Mouse (Mus musculus): ENCODE data around the gene Ptprs. TPM values are rescaled to one million over a fixed set of nuclear protein-coding genes. Genes with fewer than 3 reads are reported as not detected.
A peak's percentile ranks its signal among the peaks of the same experiment; 100 is the strongest.

Ptprs gene
- polyA plus RNA-seq, 1 experiment: 478 TPM

GRCm38 (mm10) chr17:56413113-56413512, 63.2 kb downstream of the Ptprs start:
- peak; percentile 85 to 88 for DNase-seq
- WGBS: 11% methylated on average over 13 of the region's 13 CpGs
- Histone ChIP-seq H3K27me3 (ENCODE audit: control insufficient read depth, insufficient read depth, low read length) (no peaks in the 10 kb centered on the region), H3K4me3 (replicated peaks; ENCODE audit: insufficient read depth, low read depth, low read length) (no peak overlapping the region), H3K27ac (ENCODE audit: insufficient read depth, low read length) (peak overlapping the region; percentile 58), H3K4me1 (ENCODE audit: control insufficient read depth, insufficient read depth, low read length) (peaks cover 26% of the 10 kb centered on the region)
- TF ChIP-seq CTCF (IDR thresholded peaks at IDR 0.05; ENCODE audit: borderline replicate concordance, insufficient read depth, low read depth, low read length) (no peak), POLR2A (IDR thresholded peaks at IDR 0.05; ENCODE audit: borderline replicate concordance, insufficient read depth, low read length) (no peak)

GRCm38 (mm10) chr17:56411437-56411836, 64.8 kb downstream of the Ptprs start:
- Histone ChIP-seq H3K27ac (ENCODE audit: insufficient read depth, low read length) (no peak overlapping the region), H3K4me1 (ENCODE audit: control insufficient read depth, insufficient read depth, low read length) (peaks cover 33% of the 10 kb centered on the region), H3K4me3 (replicated peaks; ENCODE audit: insufficient read depth, low read depth, low read length) (no peak overlapping the region), H3K27me3 (ENCODE audit: control insufficient read depth, insufficient read depth, low read length) (no peaks in the 10 kb centered on the region)
- WGBS: 97% methylated on average over 7 of the region's 7 CpGs
- no peak for DNase-seq
- no peak for TF ChIP-seq CTCF (IDR thresholded peaks at IDR 0.05; ENCODE audit: borderline replicate concordance, insufficient read depth, low read depth, low read length)
- no peak for TF ChIP-seq POLR2A (IDR thresholded peaks at IDR 0.05; ENCODE audit: borderline replicate concordance, insufficient read depth, low read length)

- TF ChIP-seq POLR2A (IDR thresholded peaks at IDR 0.05; ENCODE audit: borderline replicate concordance, insufficient read depth, low read length) (no peak), CTCF (IDR thresholded peaks at IDR 0.05; ENCODE audit: borderline replicate concordance, insufficient read depth, low read depth, low read length) (no peak)
- H3K27ac ChIP-seq (ENCODE audit: insufficient read depth, low read length): no peak overlapping the region
- 59% methylated on average over 8 of the region's 8 CpGs for WGBS
- no peak for DNase-seq
- no peaks in the 10 kb centered on the region for H3K27me3 ChIP-seq (ENCODE audit: control insufficient read depth, insufficient read depth, low read length)
- H3K4me3 ChIP-seq (replicated peaks; ENCODE audit: insufficient read depth, low read depth, low read length): no peak overlapping the region
- H3K4me1 ChIP-seq (ENCODE audit: control insufficient read depth, insufficient read depth, low read length): peaks cover 33% of the 10 kb centered on the region
Observed at GRCm38 (mm10) chr17:56409759-56410158, 66.5 kb downstream of the Ptprs start.

GRCm38 (mm10) chr17:56408965-56409625, 67.2 kb downstream of the Ptprs start:
- peak in 1 of 2 experiments; percentile 54 for DNase-seq
- Histone ChIP-seq H3K27ac (ENCODE audit: insufficient read depth, low read length) (no peak overlapping the region), H3K27me3 (ENCODE audit: control insufficient read depth, insufficient read depth, low read length) (no peaks in the 10 kb centered on the region), H3K4me1 (ENCODE audit: control insufficient read depth, insufficient read depth, low read length) (peaks cover 27% of the 10 kb centered on the region), H3K4me3 (replicated peaks; ENCODE audit: insufficient read depth, low read depth, low read length) (no peak overlapping the region)
- 26% methylated on average over 13 of the region's 13 CpGs for WGBS
- no peak for TF ChIP-seq POLR2A (IDR thresholded peaks at IDR 0.05; ENCODE audit: borderline replicate concordance, insufficient read depth, low read length)

DNA sequence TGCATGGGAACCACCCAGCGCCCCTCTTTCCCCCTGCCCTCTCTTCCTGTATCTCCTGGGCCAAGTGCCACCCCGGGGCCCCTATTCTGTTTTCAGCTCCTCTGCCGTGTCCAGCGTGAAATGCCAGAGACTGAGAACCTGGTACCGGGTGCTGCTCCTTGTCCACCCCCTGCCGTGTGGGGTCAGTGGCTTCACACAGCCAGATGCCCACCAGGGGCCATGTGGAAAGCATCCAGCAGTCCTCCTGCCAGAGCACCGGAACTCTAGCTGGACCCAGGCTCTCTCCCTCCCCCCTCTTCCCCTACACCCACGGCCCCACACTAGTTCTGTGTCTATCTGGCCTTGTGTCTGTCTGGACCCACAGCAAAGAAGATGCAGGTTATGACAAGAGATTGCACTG, 68.9 kb downstream of the Ptprs start:
- TF ChIP-seq CTCF (IDR thresholded peaks at IDR 0.05; ENCODE audit: borderline replicate concordance, insufficient read depth, low read depth, low read length) (no peak), POLR2A (IDR thresholded peaks at IDR 0.05; ENCODE audit: borderline replicate concordance, insufficient read depth, low read length) (no peak)
- DNase-seq: no peak
- H3K4me1 ChIP-seq (ENCODE audit: control insufficient read depth, insufficient read depth, low read length): peaks cover 19% of the 10 kb centered on the region
- no peaks in the 10 kb centered on the region for H3K27me3 ChIP-seq (ENCODE audit: control insufficient read depth, insufficient read depth, low read length)
- 30% methylated on average over 8 of the region's 8 CpGs for WGBS
- no peak overlapping the region for H3K27ac ChIP-seq (ENCODE audit: insufficient read depth, low read length)
- no peak overlapping the region for H3K4me3 ChIP-seq (replicated peaks; ENCODE audit: insufficient read depth, low read depth, low read length)

GRCm38 (mm10) chr17:56406878-56407277, 69.4 kb downstream of the Ptprs start:
- Histone ChIP-seq H3K27me3 (ENCODE audit: control insufficient read depth, insufficient read depth, low read length) (no peaks in the 10 kb centered on the region), H3K4me1 (ENCODE audit: control insufficient read depth, insufficient read depth, low read length) (peaks cover 22% of the 10 kb centered on the region), H3K4me3 (replicated peaks; ENCODE audit: insufficient read depth, low read depth, low read length) (no peak overlapping the region), H3K27ac (ENCODE audit: insufficient read depth, low read length) (no peak overlapping the region)
- 64% methylated on average over 4 of the region's 4 CpGs for WGBS
- no peak for DNase-seq
- TF ChIP-seq CTCF (IDR thresholded peaks at IDR 0.05; ENCODE audit: borderline replicate concordance, insufficient read depth, low read depth, low read length) (no peak), POLR2A (IDR thresholded peaks at IDR 0.05; ENCODE audit: borderline replicate concordance, insufficient read depth, low read length) (no peak)

DNA sequence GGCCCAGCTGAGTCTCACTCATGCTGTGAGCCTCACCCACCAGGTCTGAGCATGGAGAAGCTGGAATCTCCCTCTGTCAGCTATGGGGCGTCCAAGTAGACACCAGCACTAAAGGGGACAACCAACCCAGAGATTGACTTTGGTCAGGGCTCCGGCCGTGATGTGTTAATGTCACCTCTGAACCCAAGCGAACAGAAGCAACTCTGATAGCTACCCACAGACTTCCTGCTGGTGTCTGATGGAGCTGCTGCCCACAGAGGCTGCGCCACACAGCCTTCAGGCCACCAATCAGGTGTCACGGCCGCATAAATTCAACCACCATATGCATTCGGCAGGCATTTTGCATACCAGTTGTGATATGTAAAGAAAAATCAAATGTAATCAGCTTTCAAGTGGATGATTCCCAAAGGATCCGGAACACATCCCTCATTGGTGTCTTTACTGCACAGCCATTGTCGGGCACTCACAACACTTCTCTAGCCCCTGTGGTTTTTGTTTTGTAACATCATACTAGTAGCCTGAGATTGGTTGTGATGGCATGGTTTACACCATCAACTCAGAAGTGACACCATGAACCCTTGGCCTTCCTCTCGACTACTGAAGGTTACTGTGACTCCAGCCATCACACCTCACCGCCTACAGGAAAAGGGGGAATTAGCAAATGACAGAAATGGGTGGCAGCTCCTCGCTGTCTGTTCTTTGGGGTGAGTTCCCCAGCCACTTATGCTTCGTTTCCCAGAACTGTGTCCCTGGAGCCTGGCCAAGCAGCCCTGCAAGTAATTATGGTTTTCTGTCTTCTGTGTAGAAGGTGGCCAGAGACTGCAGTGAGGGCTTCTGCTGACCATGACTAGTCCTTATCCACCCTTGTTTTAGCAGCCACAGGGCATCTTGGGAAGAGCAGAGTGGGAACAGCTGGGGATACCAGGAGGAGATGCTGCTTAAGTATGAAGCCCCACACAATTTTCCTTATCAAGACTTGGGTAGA, 70.1 kb downstream of the Ptprs start:
- WGBS: 79% methylated on average over 14 of the region's 14 CpGs
- DNase-seq: no peak
- H3K27ac ChIP-seq (ENCODE audit: insufficient read depth, low read length): no peak overlapping the region

More for the DNA sequence above, 70.1 kb downstream of the Ptprs start:
- Histone ChIP-seq H3K4me1 (ENCODE audit: control insufficient read depth, insufficient read depth, low read length) (peaks cover 29% of the 10 kb centered on the region), H3K4me3 (replicated peaks; ENCODE audit: insufficient read depth, low read depth, low read length) (no peak overlapping the region), H3K27me3 (ENCODE audit: control insufficient read depth, insufficient read depth, low read length) (no peaks in the 10 kb centered on the region)
- no peak for TF ChIP-seq POLR2A (IDR thresholded peaks at IDR 0.05; ENCODE audit: borderline replicate concordance, insufficient read depth, low read length)
- TF ChIP-seq CTCF (IDR thresholded peaks at IDR 0.05; ENCODE audit: borderline replicate concordance, insufficient read depth, low read depth, low read length): no peak
